Mouse (Mus musculus) cerebral cortex, adult 2 months (tissue): Measurements from ENCODE around the gene Dstyk.

Experiments
- WGBS: fragments of 180-500 bp; shearing (Covaris S2); methylation state at CpG from one replicate; pipeline ENCODE4 v1.1.7; 2018; 5-methylcytosine and 5-hydroxymethylcytosine counted together

Gene Dstyk

GRCm38 (mm10) chr1:132388813-132389803 lies 28.2 kb upstream of the Dstyk start:
- WGBS: 43% methylated on average over 8 of the region's 8 CpGs

GRCm38 (mm10) chr1:132389886-132390585 lies 27.3 kb upstream of the Dstyk start:
- WGBS: 13% methylated on average over 15 of the region's 15 CpGs

- WGBS: under 1% methylated on average over 50 of the region's 50 CpGs
These were observed 26.4 kb upstream of the Dstyk start, which contains the start of gene Tmcc2 for GRCm38 (mm10) chr1:132390691-132391579. Tmcc2 (minus strand) TSS chr1:132391281.

GRCm38 (mm10) chr1:132391580-132392022 lies 25.8 kb upstream of the Dstyk start:
- WGBS: 1% methylated on average over 50 of the region's 54 CpGs

- 32% methylated on average over 5 of the region's 5 CpGs for WGBS
These were observed 24.5 kb upstream of the Dstyk start for GRCm38 (mm10) chr1:132392872-132393271.

GRCm38 (mm10) chr1:132396705-132397104 lies 20.6 kb upstream of the Dstyk start:
- 58% methylated on average over 2 of the region's 2 CpGs for WGBS

- WGBS: 74% methylated on average over 1 of the region's 1 CpGs
These were observed 16.8 kb upstream of the Dstyk start for GRCm38 (mm10) chr1:132400538-132400937.

- 70% methylated on average over 1 of the region's 1 CpGs for WGBS
These were observed 15.5 kb upstream of the Dstyk start for GRCm38 (mm10) chr1:132401843-132402242.

- WGBS: 68% methylated on average over 3 of the region's 3 CpGs
These were observed 6.7 kb upstream of the Dstyk start for GRCm38 (mm10) chr1:132410657-132411056.

- WGBS: 61% methylated on average over 8 of the region's 8 CpGs
These were observed 962 bp upstream of the Dstyk start for GRCm38 (mm10) chr1:132416244-132416942.

GRCm38 (mm10) chr1:132416943-132417290 lies 438 bp upstream of the Dstyk start:
- WGBS: 9% methylated on average over 6 of the region's 6 CpGs

GRCm38 (mm10) chr1:132420206-132420605 lies 2.9 kb downstream of the Dstyk start:
- 81% methylated on average over 2 of the region's 2 CpGs for WGBS

- WGBS: 77% methylated on average over 7 of the region's 7 CpGs
These were observed 3.3 kb downstream of the Dstyk start for GRCm38 (mm10) chr1:132420662-132421061.

- WGBS: 95% methylated on average over 5 of the region's 5 CpGs
These were observed 5.7 kb downstream of the Dstyk start for GRCm38 (mm10) chr1:132422912-132423696.

GRCm38 (mm10) chr1:132430818-132431217 lies 13.5 kb downstream of the Dstyk start:
- 53% methylated on average over 3 of the region's 3 CpGs for WGBS

- 27% methylated on average over 9 of the region's 9 CpGs for WGBS
These were observed 14.4 kb downstream of the Dstyk start for GRCm38 (mm10) chr1:132431716-132432115.

GRCm38 (mm10) chr1:132433349-132433748 lies 16.0 kb downstream of the Dstyk start:
- WGBS: 57% methylated on average over 5 of the region's 5 CpGs

- 86% methylated on average over 12 of the region's 12 CpGs for WGBS
These were observed 16.7 kb downstream of the Dstyk start for GRCm38 (mm10) chr1:132434032-132434431.

- 55% methylated on average over 4 of the region's 4 CpGs for WGBS
These were observed 19.1 kb downstream of the Dstyk start for GRCm38 (mm10) chr1:132436320-132436958.

- WGBS: 44% methylated on average over 1 of the region's 1 CpGs
These were observed 19.6 kb downstream of the Dstyk start for GRCm38 (mm10) chr1:132436960-132437359.
